Mouse (Mus musculus): ENCODE data around the gene Mfsd14a. TPM values are rescaled to one million over a fixed set of nuclear protein-coding genes. Genes with fewer than 3 reads are reported as not detected.

Mfsd14a gene
- polyA plus RNA-seq, 1 experiment from 2014 or later = 55.5 TPM

- Histone ChIP-seq H3K9ac (no peak overlapping the region), H3K27me3 (no peaks in the 10 kb centered on the region), H3K4me3 (no peak overlapping the region), H3K4me2 (no peak overlapping the region), H3K4me1 (replicated peaks) (no peaks in the 10 kb centered on the region), H3K36me3 (peaks cover 63% of the 10 kb centered on the region), H3K9me3 (no peaks in the 10 kb centered on the region), H3K27ac (replicated peaks) (no peak overlapping the region)
- WGBS = 98% methylated on average over 9 of the region's 9 CpGs
- no peak for ATAC-seq (ENCODE audit: low read depth)
Measured at GRCm38 (mm10) chr3:116582201-116582600, 80.3 kb downstream of the Mfsd14a start.

Other genes starting within 250 kb of the Mfsd14a start
- gene Cdc14a, start 238.6 kb downstream of the Mfsd14a start, polyA plus RNA-seq (2015; fragmentation: Nextera tagmentation; extraction: Ambion mirVana) = 6.4 and 7.4 TPM in 2 replicates
- 118 and 122 TPM in 2 replicates for gene Rtca, start 154.5 kb downstream of the Mfsd14a start, polyA plus RNA-seq (2015; fragmentation: Nextera tagmentation; extraction: Ambion mirVana)
- 13.9 and 14.2 TPM in 2 replicates for gene Dbt, start 149.6 kb downstream of the Mfsd14a start, polyA plus RNA-seq (2015; fragmentation: Nextera tagmentation; extraction: Ambion mirVana)
- 0.17 and 0.39 TPM in 2 replicates for gene Lrrc39, start 99.7 kb downstream of the Mfsd14a start, polyA plus RNA-seq (2015; fragmentation: Nextera tagmentation; extraction: Ambion mirVana)
- gene Sass6, start 67.7 kb downstream of the Mfsd14a start, polyA plus RNA-seq (2015; fragmentation: Nextera tagmentation; extraction: Ambion mirVana) = 18.4 and 18.9 TPM in 2 replicates
- 26.9 and 28.6 TPM in 2 replicates for gene Trmt13, start 48.1 kb downstream of the Mfsd14a start, polyA plus RNA-seq (2015; fragmentation: Nextera tagmentation; extraction: Ambion mirVana)
- gene Gm43191, start 18.6 kb upstream of the Mfsd14a start, polyA plus RNA-seq (2015; fragmentation: Nextera tagmentation; extraction: Ambion mirVana) = not detected in 2 replicates
- 7.9 and 8.7 TPM in 2 replicates for gene Slc35a3, start 50.2 kb upstream of the Mfsd14a start, polyA plus RNA-seq (2015; fragmentation: Nextera tagmentation; extraction: Ambion mirVana)
- gene Agl, start 145.5 kb upstream of the Mfsd14a start, polyA plus RNA-seq (2015; fragmentation: Nextera tagmentation; extraction: Ambion mirVana) = 18.3 and 19.3 TPM in 2 replicates
- gene Frrs1, start 196.8 kb upstream of the Mfsd14a start, polyA plus RNA-seq (2015; fragmentation: Nextera tagmentation; extraction: Ambion mirVana) = 2.4 and 3.0 TPM in 2 replicates